Mouse (Mus musculus): ENCODE data around the gene Tbcc. TPM values are rescaled to one million over a fixed set of nuclear protein-coding genes. Genes with fewer than 3 reads are reported as not detected.
A peak's percentile ranks its signal among the peaks of the same experiment; 100 is the strongest.

Gene Tbcc
- polyA plus RNA-seq, 1 experiment from 2014 or later: 66.3 TPM

GRCm38 (mm10) chr17:46929277-46929676, 38.8 kb downstream of the Tbcc start:
- Histone ChIP-seq H3K27ac (no peak overlapping the region), H3K27me3 (ENCODE audit: low read depth, poor library complexity, severe bottlenecking) (no peaks in the 10 kb centered on the region), H3K36me3 (peaks cover 66% of the 10 kb centered on the region), H3K9me3 (replicated peaks) (no peaks in the 10 kb centered on the region), H3K4me1 (0 out of 2 replicates have a peak, but pooled peaks cover 3% of the 10 kb centered on the region), H3K4me3 (no peak overlapping the region)
- no peak for DNase-seq (ENCODE audit: low spot score)
- 77% methylated on average over 12 of the region's 12 CpGs for WGBS

- no peaks in the 10 kb centered on the region for H3K9me3 ChIP-seq (replicated peaks)
- no peak overlapping the region for H3K27ac ChIP-seq
- 0 out of 2 replicates have a peak, but pooled peaks cover 3% of the 10 kb centered on the region for H3K4me1 ChIP-seq
- H3K27me3 ChIP-seq (ENCODE audit: low read depth, poor library complexity, severe bottlenecking): no peaks in the 10 kb centered on the region
- 92% methylated on average over 7 of the region's 7 CpGs for WGBS
- DNase-seq (ENCODE audit: low spot score): no peak
- no peak overlapping the region for H3K4me3 ChIP-seq
- H3K36me3 ChIP-seq: peaks cover 72% of the 10 kb centered on the region
Observed at GRCm38 (mm10) chr17:46929897-46930296, 39.4 kb downstream of the Tbcc start.

- DNase-seq (ENCODE audit: low spot score): no peak
- Histone ChIP-seq H3K27ac (no peak overlapping the region), H3K27me3 (ENCODE audit: low read depth, poor library complexity, severe bottlenecking) (no peaks in the 10 kb centered on the region), H3K4me3 (no peak overlapping the region), H3K36me3 (peaks cover 99% of the 10 kb centered on the region), H3K4me1 (no peaks in the 10 kb centered on the region), H3K9me3 (replicated peaks) (no peaks in the 10 kb centered on the region)
- 96% methylated on average over 5 of the region's 5 CpGs for WGBS
Observed at GRCm38 (mm10) chr17:46932961-46933360, 42.5 kb downstream of the Tbcc start.

- Histone ChIP-seq H3K27me3 (ENCODE audit: low read depth, poor library complexity, severe bottlenecking) (no peaks in the 10 kb centered on the region), H3K36me3 (peaks cover 100% of the 10 kb centered on the region), H3K4me3 (no peak overlapping the region), H3K4me1 (no peaks in the 10 kb centered on the region), H3K9me3 (replicated peaks) (no peaks in the 10 kb centered on the region), H3K27ac (no peak overlapping the region)
- peak; percentile 75 for DNase-seq (ENCODE audit: low spot score)
- 84% methylated on average over 19 of the region's 19 CpGs for WGBS
Observed at GRCm38 (mm10) chr17:46933557-46934348, 43.3 kb downstream of the Tbcc start.

- Histone ChIP-seq H3K4me1 (no peaks in the 10 kb centered on the region), H3K27me3 (ENCODE audit: low read depth, poor library complexity, severe bottlenecking) (no peaks in the 10 kb centered on the region), H3K36me3 (peaks cover 100% of the 10 kb centered on the region), H3K4me3 (no peak overlapping the region), H3K27ac (no peak overlapping the region), H3K9me3 (replicated peaks) (no peaks in the 10 kb centered on the region)
- no peak for DNase-seq (ENCODE audit: low spot score)
- WGBS: 93% methylated on average over 8 of the region's 8 CpGs
Observed at GRCm38 (mm10) chr17:46940461-46940860, 50.0 kb downstream of the Tbcc start.

Other genes starting within 250 kb of the Tbcc start
- gene Klc4, start 244.7 kb upstream of the Tbcc start, polyA plus RNA-seq (2016; fragmentation: Nextera tagmentation; extraction: Ambion mirVana): 23.6 and 28.8 TPM in 2 replicates
- 140 and 144 TPM in 2 replicates for gene Mrpl2, start 244.5 kb upstream of the Tbcc start, polyA plus RNA-seq (2016; fragmentation: Nextera tagmentation; extraction: Ambion mirVana)
- gene Cul7, start 240.3 kb upstream of the Tbcc start, polyA plus RNA-seq (2016; fragmentation: Nextera tagmentation; extraction: Ambion mirVana): 40.3 and 48.0 TPM in 2 replicates
- gene Rrp36, start 216.3 kb upstream of the Tbcc start, polyA plus RNA-seq (2016; fragmentation: Nextera tagmentation; extraction: Ambion mirVana): 70.8 and 72.5 TPM in 2 replicates
- gene Mea1, start 211.9 kb upstream of the Tbcc start, polyA plus RNA-seq (2016; fragmentation: Nextera tagmentation; extraction: Ambion mirVana): 143 and 145 TPM in 2 replicates
- 143 and 150 TPM in 2 replicates for gene Klhdc3, start 209.8 kb upstream of the Tbcc start, polyA plus RNA-seq (2016; fragmentation: Nextera tagmentation; extraction: Ambion mirVana)
- gene Ppp2r5d, start 185.6 kb upstream of the Tbcc start, polyA plus RNA-seq (2016; fragmentation: Nextera tagmentation; extraction: Ambion mirVana): 152 and 160 TPM in 2 replicates
- 24.6 and 26.9 TPM in 2 replicates for gene Pex6, start 179.2 kb upstream of the Tbcc start, polyA plus RNA-seq (2016; fragmentation: Nextera tagmentation; extraction: Ambion mirVana)
- gene Gnmt, start 161.5 kb upstream of the Tbcc start, polyA plus RNA-seq (2016; fragmentation: Nextera tagmentation; extraction: Ambion mirVana): 0.48 and 0.83 TPM in 2 replicates
- gene Cnpy3, start 138.5 kb upstream of the Tbcc start, polyA plus RNA-seq (2016; fragmentation: Nextera tagmentation; extraction: Ambion mirVana): 63.6 and 67.5 TPM in 2 replicates
- gene Ptcra, start 127.0 kb upstream of the Tbcc start, polyA plus RNA-seq (2016; fragmentation: Nextera tagmentation; extraction: Ambion mirVana): 0.73 and 1.2 TPM in 2 replicates
- gene 2310039H08Rik, start 118.0 kb upstream of the Tbcc start, polyA plus RNA-seq (2016; fragmentation: Nextera tagmentation; extraction: Ambion mirVana): 34.2 and 35.4 TPM in 2 replicates
- 224 and 254 TPM in 2 replicates for gene Rpl7l1, start 108.0 kb upstream of the Tbcc start, polyA plus RNA-seq (2016; fragmentation: Nextera tagmentation; extraction: Ambion mirVana)
- gene Bicral, start 32.2 kb upstream of the Tbcc start, polyA plus RNA-seq (2016; fragmentation: Nextera tagmentation; extraction: Ambion mirVana): 3.6 and 4.3 TPM in 2 replicates
- not detected in 2 replicates for gene Prph2, start 19.8 kb downstream of the Tbcc start, polyA plus RNA-seq (2016; fragmentation: Nextera tagmentation; extraction: Ambion mirVana)
- 18.5 and 18.8 TPM in 2 replicates for gene Ubr2, start 119.9 kb downstream of the Tbcc start, polyA plus RNA-seq (2016; fragmentation: Nextera tagmentation; extraction: Ambion mirVana)